Mouse (Mus musculus) hindbrain, embryonic 15.5 days (tissue): ENCODE data around the gene Sbno1. TPM values are rescaled to one million over a fixed set of nuclear protein-coding genes. Genes with fewer than 3 reads are reported as not detected.
A peak's percentile ranks its signal among the peaks of the same experiment; 100 is the strongest.
"Not testable (repeated sequence)": the region's sequence is repeated elsewhere in the genome, so short reads cannot be mapped to it uniquely, and the experiment has no call there.

Experiments
- ATAC-seq: fragments of 200-750 bp; cut with Nextera tagmentation; 2 replicates; pipeline ENCODE4 v1.8.0; 2017; ENCODE audit warnings: low read depth, moderate number of reproducible peaks, moderate TSS enrichment; ENCODE audit not compliant: low FRiP score
- H3K27ac ChIP-seq: fragments of 300-500 bp; sonication (generic); replicated peaks from 2 replicates; pipeline ENCODE4 v1.5.1; 2015; ENCODE audit warnings: mild to moderate bottlenecking, inconsistent platforms
- H3K27me3 ChIP-seq: fragments of 300-500 bp; sonication (generic); 2 replicates; pipeline ENCODE4 v1.6.1; 2015; ENCODE audit warnings: control low read depth, inconsistent platforms
- H3K36me3 ChIP-seq: fragments of 300-500 bp; sonication (generic); 2 replicates; pipeline ENCODE4 v1.6.1; 2015; ENCODE audit warnings: control low read depth, inconsistent platforms
- H3K4me1 ChIP-seq: fragments of 300-500 bp; sonication (generic); replicated peaks from 2 replicates; pipeline ENCODE4 v1.6.1; 2015; ENCODE audit warnings: control low read depth, inconsistent platforms
- H3K4me2 ChIP-seq: fragments of 300-500 bp; sonication (generic); 2 replicates; pipeline ENCODE4 v1.6.1; 2015; ENCODE audit warnings: moderate library complexity, mild to moderate bottlenecking, inconsistent platforms
- H3K4me3 ChIP-seq: fragments of 300-500 bp; sonication (generic); 2 replicates; pipeline ENCODE4 v1.5.1; 2015; ENCODE audit warnings: mild to moderate bottlenecking, inconsistent platforms
- H3K9ac ChIP-seq: fragments of 300-500 bp; sonication (generic); 2 replicates; pipeline ENCODE4 v1.6.1; 2015; ENCODE audit warnings: inconsistent platforms
- H3K9me3 ChIP-seq: fragments of 300-500 bp; sonication (generic); 2 replicates; pipeline ENCODE4 v1.6.1; 2016; ENCODE audit warnings: control low read depth, inconsistent platforms
- WGBS: fragments of 180-500 bp; shearing (Covaris S2); methylation state at CpG from one replicate; pipeline ENCODE4 v1.1.7; 2015; 5-methylcytosine and 5-hydroxymethylcytosine counted together
- polyA plus RNA-seq: library from polyadenylated mRNA; unstranded; fragments of >200 nt; fragmentation: Nextera tagmentation; extraction: Ambion mirVana; gene quantifications from 2 replicates; pipeline ENCODE4 v1.2.1, GENCODE M21; 2015

The Sbno1 gene
- polyA plus RNA-seq, 1 experiment from 2014 or later = 84.9 TPM

DNA sequence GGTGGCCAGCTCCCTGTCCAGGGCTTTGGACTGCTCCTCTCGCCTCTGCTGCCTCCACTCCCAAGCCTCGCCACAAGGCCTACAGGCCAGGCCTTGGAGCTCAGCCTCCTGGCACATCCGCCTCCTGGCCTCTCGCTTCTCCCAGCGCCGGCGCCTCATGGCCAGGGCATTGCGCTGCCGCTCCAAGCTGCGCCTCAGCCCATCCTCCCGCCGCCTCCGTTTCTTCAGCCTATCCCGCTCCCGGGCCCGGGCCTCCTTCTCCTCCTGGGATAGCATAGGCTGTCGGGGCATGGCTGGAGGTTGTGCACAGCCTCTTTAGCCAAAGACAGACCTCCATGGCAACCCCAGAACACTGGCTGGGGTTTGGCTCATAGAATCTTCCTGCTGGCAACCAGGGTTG is 76.6 kb downstream of the Sbno1 start:
- 76% methylated on average over 17 of the region's 17 CpGs for WGBS
- Histone ChIP-seq H3K4me1 (peaks cover 44% of the 10 kb centered on the region), H3K36me3 (peaks cover 24% of the 10 kb centered on the region), H3K9ac (peak overlapping the region; percentile 17; the same call in 1 of the 2 replicates), H3K27me3 (no peaks in the 10 kb centered on the region), H3K4me2 (peak overlapping the region; percentile 80), H3K4me3 (peak overlapping the region; percentile 76; the same call in 1 of the 2 replicates), H3K9me3 (no peaks in the 10 kb centered on the region), H3K27ac (peak overlapping the region; percentile 98)
- no peak for ATAC-seq

DNA sequence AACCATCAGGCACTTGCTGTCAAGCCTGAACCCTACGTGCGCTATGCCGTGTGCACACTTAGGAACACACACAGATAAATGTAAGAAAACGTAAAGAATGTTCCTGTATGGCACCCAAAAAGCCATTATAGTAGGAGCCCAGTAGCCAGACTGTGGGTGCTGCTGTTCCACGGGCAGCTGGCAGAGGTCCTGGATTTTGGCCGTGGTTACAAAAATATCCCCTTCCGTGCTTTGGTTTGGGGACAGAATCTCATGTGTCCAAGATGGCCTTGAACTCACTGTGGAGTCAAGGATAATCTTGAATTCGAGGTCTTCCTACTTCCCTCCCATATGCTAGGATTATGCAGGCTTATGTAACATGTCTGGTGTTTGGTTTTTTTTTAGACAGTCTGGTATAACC is 82.9 kb downstream of the Sbno1 start:
- H3K4me1 ChIP-seq = peaks cover 17% of the 10 kb centered on the region
- H3K4me2 ChIP-seq = no peak overlapping the region
- ATAC-seq = no peak
- H3K27ac ChIP-seq = no peak overlapping the region
- H3K27me3 ChIP-seq = no peaks in the 10 kb centered on the region
- peaks cover 17% of the 10 kb centered on the region for H3K36me3 ChIP-seq
- H3K9me3 ChIP-seq = no peaks in the 10 kb centered on the region
- no peak overlapping the region for H3K4me3 ChIP-seq
- no peak overlapping the region for H3K9ac ChIP-seq
- 82% methylated on average over 8 of the region's 8 CpGs for WGBS

DNA sequence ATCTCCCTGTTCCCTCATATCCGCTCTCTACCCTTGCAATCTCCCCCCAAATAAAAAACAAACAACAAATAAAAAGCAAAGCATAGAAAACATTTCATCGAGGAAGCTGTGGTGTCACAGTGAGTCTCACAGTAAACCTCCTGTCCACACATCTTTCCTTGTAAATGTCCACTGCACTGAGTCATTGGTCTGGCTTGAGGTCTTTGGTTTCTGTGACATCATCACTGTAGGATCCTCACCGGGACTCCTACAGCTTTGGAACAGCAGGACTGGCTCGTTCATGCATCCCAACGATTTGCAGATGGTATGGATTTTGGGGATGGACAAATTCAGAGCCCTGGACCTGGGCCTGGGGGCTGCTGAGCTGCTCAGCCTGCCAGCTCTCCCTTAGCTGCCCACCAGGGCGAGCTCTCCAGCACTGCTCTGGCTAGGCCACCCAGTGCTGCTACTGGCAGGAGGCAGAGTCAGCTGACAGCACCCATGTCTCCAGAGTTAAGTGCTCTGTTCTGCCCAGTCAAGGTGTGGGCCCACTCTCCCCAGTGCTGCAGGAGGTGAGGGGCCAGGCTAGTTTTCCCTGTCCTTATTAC is 84.0 kb downstream of the Sbno1 start:
- H3K4me2 ChIP-seq, H3K27me3 ChIP-seq, H3K9me3 ChIP-seq, H3K4me3 ChIP-seq, H3K9ac ChIP-seq, H3K27ac ChIP-seq, ATAC-seq: not testable (repeated sequence)
- H3K4me1 ChIP-seq = peaks cover 20% of the 10 kb centered on the region
- WGBS = 74% methylated on average over 6 of the region's 6 CpGs
- peaks cover 14% of the 10 kb centered on the region for H3K36me3 ChIP-seq

DNA sequence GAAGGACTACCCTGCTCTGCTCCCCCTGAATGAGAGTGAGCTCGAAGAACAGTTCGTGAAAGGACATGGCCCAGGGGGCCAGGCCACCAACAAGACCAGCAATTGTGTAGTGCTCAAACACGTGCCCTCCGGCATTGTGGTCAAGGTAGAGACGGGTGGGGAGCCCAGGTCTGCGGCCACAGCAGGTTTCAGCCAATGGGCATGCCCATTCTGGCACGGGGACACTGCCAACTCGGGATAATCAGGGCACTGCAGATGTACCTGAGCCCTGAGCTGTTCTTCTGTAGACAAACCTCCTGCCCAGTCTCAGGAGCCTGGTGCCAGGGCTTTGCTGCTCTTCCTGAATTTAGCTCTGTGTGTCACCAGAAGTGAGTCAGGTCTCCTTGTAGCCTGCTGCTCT is 87.0 kb downstream of the Sbno1 start:
- 79% methylated on average over 8 of the region's 8 CpGs for WGBS
- no peaks in the 10 kb centered on the region for H3K9me3 ChIP-seq
- no peak overlapping the region for H3K4me2 ChIP-seq
- no peak overlapping the region for H3K4me3 ChIP-seq
- H3K27me3 ChIP-seq = no peaks in the 10 kb centered on the region
- H3K27ac ChIP-seq = peak overlapping the region; percentile 31
- peaks cover 25% of the 10 kb centered on the region for H3K4me1 ChIP-seq
- ATAC-seq = no peak
- no peaks in the 10 kb centered on the region for H3K36me3 ChIP-seq
- H3K9ac ChIP-seq = no peak overlapping the region

DNA sequence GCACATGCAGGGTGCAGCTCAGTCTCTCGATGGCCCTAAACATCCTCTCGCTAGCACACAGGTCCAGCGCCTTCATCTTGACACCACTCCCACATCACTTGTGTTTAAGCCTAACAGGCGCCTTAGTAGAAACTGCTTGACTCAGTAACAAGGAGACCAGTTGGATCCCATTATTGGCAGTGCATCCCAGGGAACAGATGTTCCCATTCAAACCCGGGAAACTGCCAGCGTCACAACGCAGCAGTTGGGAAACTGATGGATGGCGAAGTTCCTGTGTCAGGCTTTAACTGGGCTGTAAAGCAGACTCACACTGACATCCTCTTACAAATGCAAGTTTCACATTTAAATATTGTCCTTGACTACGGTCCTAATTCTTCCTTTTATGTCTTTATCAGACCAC is 87.9 kb downstream of the Sbno1 start:
- H3K27ac ChIP-seq = peak overlapping the region; percentile 31
- H3K9ac ChIP-seq = no peak overlapping the region
- no peaks in the 10 kb centered on the region for H3K27me3 ChIP-seq
- no peaks in the 10 kb centered on the region for H3K9me3 ChIP-seq
- no peak for ATAC-seq
- 36% methylated on average over 9 of the region's 9 CpGs for WGBS
- no peaks in the 10 kb centered on the region for H3K36me3 ChIP-seq
- no peak overlapping the region for H3K4me3 ChIP-seq
- no peak overlapping the region for H3K4me2 ChIP-seq
- H3K4me1 ChIP-seq = peaks cover 32% of the 10 kb centered on the region

DNA sequence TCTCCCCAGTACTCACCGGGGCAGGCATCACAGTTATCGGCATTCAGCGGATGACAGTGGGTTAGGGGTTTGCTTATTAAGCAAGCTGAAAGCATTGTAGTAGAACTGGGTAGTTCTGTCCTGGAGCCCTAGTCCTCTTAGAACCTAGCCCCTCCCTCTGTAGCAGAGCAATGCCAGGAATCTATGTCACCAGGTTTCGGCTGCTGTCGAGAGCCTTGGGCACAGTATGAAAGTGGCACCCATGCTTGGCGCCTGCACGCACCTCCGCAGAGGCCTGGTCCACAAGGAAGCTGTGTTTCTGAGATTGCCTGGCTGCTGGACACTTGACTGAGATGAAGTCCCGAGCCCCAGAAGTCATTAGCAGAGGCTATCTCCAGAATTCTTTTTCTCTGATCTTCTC is 88.7 kb downstream of the Sbno1 start:
- no peak overlapping the region for H3K9ac ChIP-seq
- H3K9me3 ChIP-seq = no peaks in the 10 kb centered on the region
- no peak overlapping the region for H3K4me3 ChIP-seq
- no peak for ATAC-seq
- H3K36me3 ChIP-seq = no peaks in the 10 kb centered on the region
- H3K4me2 ChIP-seq = no peak overlapping the region
- WGBS = 86% methylated on average over 9 of the region's 9 CpGs
- no peaks in the 10 kb centered on the region for H3K27me3 ChIP-seq
- 0 out of 2 replicates have a peak overlapping the region, but pooled peaks have one; percentile 8 for H3K27ac ChIP-seq
- peaks cover 32% of the 10 kb centered on the region for H3K4me1 ChIP-seq

DNA sequence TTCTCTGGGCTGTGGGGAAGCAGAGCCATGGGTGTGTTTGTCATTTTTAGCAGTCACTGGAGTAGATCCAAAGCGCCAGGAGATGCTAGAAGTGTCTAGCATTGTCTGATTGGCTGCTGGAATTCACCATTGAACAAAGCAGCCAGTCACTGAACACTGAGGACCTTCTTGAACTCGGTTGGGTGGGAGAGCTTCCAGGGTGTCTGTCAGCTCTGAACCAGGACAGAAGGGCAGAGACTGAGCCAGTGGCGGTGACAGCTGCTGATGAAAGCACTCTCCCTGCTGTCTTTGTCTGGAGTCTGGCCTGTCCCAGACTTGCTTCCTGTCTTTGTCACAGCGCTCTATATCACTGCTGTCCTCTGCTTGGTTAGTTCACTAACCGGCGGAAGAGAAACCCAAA is 91.4 kb downstream of the Sbno1 start:
- Histone ChIP-seq H3K27me3 (no peaks in the 10 kb centered on the region), H3K36me3 (no peaks in the 10 kb centered on the region), H3K4me1 (peaks cover 30% of the 10 kb centered on the region), H3K27ac (peak overlapping the region; percentile 75), H3K9me3 (no peaks in the 10 kb centered on the region), H3K4me2 (no peak overlapping the region), H3K9ac (no peak overlapping the region), H3K4me3 (no peak overlapping the region)
- 12% methylated on average over 6 of the region's 6 CpGs for WGBS
- ATAC-seq = peak; percentile 88

DNA sequence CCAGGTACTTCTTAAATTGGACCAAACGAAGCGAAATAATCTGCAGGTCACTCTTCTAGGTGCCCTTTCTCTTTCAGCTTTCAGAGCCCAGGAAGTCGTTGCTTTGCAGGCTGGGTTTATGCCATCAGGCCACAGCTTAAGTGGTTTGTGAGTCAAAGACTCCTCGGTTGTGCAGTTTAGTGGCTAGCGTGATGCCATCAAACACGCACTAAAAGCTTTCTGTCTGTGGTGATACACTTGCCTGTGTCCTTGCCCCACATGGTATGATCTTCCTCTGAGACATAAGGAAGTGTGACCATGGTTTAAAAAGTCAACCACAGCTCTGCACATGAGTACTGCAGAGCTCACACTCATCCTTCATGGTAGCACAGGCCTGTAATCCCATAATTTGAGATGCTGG is 95.7 kb downstream of the Sbno1 start:
- Histone ChIP-seq H3K36me3 (no peaks in the 10 kb centered on the region), H3K4me2 (no peak overlapping the region), H3K4me1 (peaks cover 36% of the 10 kb centered on the region), H3K27ac (no peak overlapping the region), H3K9me3 (no peaks in the 10 kb centered on the region), H3K4me3 (no peak overlapping the region), H3K9ac (no peak overlapping the region), H3K27me3 (no peaks in the 10 kb centered on the region)
- WGBS = 92% methylated on average over 6 of the region's 6 CpGs
- no peak for ATAC-seq

DNA sequence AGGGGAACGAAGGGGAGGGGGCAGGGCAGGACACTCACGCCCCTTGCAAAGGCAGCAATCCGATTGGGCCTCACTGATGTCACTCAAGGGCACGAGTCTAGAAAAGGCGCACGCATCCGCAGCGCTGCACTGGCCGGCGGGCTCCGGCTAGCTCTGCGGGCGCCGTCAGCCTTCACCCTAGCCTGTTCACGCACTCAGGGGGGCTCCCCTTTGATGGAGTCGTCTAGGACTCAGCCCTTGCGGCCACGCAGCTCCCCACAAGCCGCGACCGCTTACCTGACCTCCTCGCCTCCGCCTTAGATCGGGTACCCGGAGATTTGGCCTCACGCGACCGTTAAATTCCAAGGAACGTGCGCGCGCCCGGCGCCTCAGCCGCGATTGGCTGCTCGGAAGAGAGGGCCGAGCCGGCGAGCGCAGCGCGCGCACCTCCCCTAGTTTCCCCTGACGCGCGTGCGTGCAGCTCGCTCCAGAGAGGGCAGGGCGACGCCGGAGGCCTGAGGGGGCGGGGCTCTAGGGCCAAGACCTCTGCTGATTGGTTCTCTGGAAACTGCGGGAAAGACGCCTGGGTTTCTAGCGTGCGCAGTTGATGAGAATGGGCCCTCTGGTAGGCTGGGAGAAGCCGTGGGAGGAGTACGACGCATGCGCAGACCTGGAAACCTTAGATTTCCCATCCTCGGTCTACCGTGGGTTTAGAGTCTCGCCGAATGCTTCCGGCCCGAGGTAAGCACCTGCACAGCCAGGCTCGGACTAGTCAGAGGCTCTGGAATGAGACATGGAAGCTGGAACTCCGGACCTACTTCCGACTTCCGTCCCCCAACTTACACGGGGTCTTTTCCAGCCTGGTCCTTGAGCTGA is 98.1 kb downstream of the Sbno1 start, which contains the start of the genes Mphosph9 and 2810006K23Rik:
Gene Mphosph9, minus strand, starts transcription at position 463 of the 855 bp plus-strand sequence.
Gene 2810006K23Rik, plus strand, starts transcription at position 580 of the 855 bp plus-strand sequence.
- peaks cover 24% of the 10 kb centered on the region for H3K4me1 ChIP-seq
- peak within 1 kb of the TSS; percentile 77 for H3K9ac ChIP-seq
- H3K27ac ChIP-seq = peak within 1 kb of the TSS; percentile 98
- H3K36me3 ChIP-seq = peaks cover 8% of the 10 kb centered on the region
- no peaks in the 10 kb centered on the region for H3K27me3 ChIP-seq
- peak within 1 kb of the TSS; percentile 61 for H3K4me3 ChIP-seq
- under 1% methylated on average over 72 of the region's 72 CpGs for WGBS
- no peaks in the 10 kb centered on the region for H3K9me3 ChIP-seq
- peak; percentile 98 for ATAC-seq
- H3K4me2 ChIP-seq = peak within 1 kb of the TSS; percentile 92

DNA sequence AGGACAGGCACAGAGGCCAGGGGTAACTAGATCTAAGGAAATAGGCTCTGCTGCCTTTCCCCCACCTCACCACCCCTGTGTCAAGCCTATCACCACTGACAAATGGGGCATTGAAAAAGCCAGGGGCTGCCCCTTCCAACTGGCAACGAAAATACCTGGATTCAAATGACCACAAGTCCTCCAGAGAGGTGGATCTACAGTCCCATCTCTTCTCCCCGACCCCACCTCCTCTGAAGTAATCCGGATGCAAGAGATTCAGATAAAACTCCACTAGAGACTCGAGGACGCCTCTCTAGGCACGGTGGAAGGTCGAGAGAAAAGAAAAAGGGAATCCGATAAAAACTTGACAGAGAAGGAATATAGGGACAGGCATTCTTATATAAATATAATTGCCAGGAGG is 99.0 kb downstream of the Sbno1 start:
- Histone ChIP-seq H3K27ac (peak overlapping the region; percentile 98), H3K27me3 (no peaks in the 10 kb centered on the region), H3K36me3 (peaks cover 12% of the 10 kb centered on the region), H3K4me3 (peak overlapping the region; percentile 61), H3K9me3 (no peaks in the 10 kb centered on the region), H3K4me1 (peaks cover 24% of the 10 kb centered on the region), H3K9ac (peak overlapping the region; percentile 77), H3K4me2 (peak overlapping the region; percentile 72)
- WGBS = 3% methylated on average over 8 of the region's 8 CpGs
- ATAC-seq = no peak
